Mouse (Mus musculus) retina, adult 2 months (tissue): Measurements from ENCODE around the gene Tmem38b.
A peak's percentile ranks its signal among the peaks of the same experiment; 100 is the strongest.

ENCODE experiments used
- DNase-seq: peaks from one replicate; pipeline ENCODE4 v3.0.0-alpha.2; 2012; ENCODE audit warnings: low read depth, low spot score

Gene Tmem38b

DNA sequence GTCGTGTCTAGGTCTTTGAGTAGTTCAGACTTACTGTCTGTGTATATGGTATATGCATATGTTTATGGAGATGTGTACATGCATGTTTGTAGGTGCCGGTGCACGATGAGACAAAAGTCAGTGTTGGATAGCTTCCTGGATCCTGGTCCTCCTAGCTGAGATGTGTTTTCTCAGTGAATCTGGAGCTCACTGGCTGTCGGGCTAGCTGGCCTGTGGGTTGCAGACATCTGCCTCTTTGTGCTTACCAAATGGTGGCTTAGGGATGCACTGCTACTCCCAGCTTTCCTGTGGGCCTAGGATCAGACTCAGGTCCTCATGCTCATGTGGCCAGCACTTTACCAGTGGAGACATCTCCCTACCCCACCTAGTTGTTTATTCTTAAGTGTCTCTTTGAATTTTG lies 4.2 kb downstream of the Tmem38b start:
- DNase-seq = no peak

DNA sequence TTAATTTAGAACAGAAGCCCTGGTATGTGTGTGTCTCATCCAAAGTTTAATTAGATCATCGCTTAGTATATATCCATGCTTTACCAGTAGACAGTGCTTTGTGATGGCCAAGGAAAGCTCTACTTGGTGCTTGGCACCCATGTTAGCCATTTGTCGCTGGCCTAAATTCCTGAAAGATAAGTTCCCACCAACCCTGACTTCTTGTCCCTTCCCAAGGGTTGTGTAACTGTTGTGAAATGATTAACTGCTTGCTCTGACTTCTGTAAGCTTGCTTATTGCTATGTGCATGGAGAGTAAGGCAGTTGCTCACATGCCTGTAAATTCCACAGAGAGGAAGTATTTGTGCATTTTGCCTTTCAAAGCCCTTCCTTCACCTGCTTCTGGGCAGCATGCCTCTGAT lies 4.7 kb downstream of the Tmem38b start:
- DNase-seq = no peak

DNA sequence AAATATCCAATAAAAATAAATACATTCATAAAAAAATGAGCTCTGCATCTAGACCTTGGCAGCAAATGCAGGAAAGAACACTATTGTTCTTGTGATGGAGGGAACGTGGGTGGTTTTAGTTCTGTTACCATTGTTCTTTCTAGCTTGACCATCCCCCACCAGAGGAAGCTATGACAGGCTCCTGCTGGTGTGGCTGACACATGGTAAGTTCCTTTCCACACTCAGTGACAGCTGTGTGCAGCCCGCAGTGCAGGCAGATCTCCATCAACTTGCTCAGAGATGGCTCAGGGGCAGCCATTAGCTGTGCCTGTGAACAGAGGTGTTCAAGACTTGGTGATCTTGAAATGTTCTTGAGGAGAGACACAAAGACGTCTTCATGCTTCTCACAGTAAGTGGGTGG lies 6.5 kb downstream of the Tmem38b start:
- DNase-seq = no peak

DNA sequence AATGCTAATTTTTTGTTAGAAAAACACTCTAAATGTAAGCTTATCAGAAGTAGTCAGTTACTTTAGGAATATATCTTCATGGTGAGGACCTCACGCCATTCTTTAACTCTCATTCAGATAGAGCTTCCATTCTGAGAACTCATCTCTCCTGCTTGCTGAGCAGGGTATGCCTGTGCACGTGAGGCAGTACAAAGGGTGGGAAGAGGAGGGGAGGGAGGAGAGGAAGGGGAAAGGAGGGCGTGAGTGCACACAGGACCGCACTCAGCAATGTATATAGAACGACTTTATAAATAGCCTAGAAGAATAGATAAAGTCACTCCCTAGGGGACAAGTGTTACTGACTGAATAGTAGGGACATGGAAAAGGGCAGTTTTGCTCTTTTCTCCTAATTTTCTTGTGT lies 11.1 kb downstream of the Tmem38b start:
- no peak for DNase-seq

DNA sequence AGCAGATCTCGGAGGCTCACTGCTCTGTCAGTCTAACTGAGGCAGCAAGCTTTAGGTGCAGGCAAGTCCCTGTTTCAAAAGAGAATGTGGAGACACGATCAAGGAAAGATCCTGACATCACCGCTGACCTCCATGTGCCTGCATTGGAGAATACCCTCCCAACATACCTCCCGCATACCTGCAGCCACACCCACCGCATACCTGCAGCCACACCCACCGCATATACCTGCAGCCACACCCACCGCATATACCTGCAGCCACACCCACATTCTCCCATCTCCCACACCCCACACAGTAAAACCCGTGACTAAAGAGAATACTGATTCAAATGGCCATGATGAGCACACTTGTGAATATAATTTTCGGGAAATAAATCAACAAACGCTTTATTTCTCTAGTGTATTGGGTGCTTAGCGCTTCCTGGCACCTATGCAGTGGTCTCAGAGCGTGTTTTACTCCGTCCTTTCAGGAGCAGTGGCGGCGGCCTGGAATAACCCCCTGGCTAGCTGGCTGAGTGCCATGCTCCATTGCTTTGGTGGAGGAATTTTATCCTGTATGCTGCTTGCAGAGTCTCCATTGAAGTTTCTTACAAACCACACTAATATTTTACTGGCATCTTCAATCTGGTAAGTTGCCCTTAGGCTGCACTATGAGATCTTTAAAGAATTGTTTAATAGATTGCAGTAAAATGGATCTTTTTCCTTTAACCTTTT lies 14.5 kb downstream of the Tmem38b start:
- DNase-seq = no peak

DNA sequence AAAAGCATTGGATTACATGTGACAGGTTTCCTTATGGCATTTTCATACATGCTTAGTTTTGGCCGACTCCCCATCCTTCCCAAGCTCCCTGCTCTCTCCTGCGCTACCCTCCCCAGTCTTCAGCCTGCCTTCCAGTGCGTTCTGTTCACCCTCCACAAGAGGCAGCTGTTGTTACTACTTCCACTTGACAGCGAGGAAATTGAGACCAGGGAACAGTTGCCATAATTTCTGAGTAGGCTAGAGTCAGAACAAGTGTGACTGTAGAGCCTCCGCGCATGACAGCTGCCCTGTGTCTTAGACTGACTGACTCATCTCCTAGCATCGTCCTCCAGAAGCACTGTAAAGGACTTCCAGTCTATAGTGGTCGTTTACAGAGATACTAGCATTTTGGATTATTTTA lies 17.7 kb downstream of the Tmem38b start:
- DNase-seq = no peak

DNA sequence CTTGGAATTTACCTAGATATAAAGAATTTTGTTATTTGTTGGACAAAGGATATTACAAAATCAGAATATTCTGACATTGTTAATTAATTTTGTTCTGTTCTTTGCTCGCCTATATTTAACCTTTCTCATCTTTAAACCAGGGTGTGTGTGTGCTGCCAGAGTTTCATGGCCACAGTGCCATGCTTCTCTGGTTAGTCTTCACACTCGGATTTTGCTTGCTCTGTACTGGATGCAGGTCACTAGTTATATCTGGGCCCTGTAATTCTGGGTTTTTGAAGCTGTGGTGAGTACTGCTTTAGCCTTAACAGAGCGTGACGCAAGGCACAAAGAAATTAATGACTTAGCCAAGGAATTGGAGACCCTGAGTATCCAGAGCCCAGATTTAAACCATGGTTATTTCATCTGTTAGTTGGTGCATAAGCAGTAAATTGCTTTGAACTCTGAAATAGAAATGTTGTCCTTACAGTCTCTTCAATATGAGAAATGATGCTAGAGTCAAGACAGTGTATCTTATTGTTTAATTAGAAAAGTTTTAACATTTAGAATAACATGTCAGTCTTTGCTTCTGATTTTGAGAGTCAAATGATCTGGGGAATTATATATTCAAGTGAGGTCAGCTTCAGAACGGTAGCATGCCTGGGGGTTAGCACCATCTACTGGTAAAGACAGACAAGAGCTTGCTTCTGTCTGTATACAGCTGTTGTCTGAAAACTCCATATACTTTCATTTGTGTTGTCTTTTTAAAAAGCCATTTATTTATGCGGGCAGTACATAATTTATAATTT lies 19.2 kb downstream of the Tmem38b start:
- peak; percentile 48 for DNase-seq

DNA sequence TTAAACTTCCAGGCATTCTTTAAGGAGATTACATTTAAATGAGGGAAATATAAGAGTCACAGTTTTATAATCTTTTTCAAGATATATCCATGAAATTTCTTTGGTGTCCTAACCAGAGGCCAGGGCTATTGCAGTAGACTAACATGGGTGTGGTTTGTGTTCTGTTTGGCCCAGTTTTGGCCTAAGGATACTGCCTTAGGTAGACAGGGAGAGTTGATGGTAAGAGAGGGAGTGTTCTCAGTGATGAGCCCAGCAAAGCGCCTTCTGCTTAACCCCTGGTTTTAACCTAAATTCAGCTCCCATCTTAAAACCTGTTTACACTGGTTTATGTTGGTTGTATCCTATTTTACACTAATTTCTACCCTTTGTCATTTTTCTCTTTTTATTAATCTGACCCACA lies 19.8 kb downstream of the Tmem38b start:
- DNase-seq = no peak

DNA sequence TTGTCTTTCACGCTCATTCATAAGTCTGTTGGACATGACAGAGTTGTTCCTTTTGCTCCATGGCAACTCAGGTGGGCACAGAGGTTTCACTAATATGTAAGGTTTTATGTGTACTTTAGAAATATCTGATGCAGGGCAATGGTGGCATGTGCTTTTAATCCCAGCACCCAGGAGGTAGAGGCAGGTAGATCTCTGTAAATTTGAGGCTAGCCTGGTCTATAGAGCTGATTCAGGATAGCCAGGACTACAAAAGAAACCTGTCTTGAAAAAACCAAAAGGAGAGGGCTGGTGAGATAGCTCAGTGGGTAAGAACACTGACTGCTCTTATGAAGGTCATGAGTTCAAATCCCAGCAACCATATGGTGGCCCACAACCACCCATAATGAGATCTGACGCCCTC lies 20.5 kb downstream of the Tmem38b start:
- no peak for DNase-seq

DNA sequence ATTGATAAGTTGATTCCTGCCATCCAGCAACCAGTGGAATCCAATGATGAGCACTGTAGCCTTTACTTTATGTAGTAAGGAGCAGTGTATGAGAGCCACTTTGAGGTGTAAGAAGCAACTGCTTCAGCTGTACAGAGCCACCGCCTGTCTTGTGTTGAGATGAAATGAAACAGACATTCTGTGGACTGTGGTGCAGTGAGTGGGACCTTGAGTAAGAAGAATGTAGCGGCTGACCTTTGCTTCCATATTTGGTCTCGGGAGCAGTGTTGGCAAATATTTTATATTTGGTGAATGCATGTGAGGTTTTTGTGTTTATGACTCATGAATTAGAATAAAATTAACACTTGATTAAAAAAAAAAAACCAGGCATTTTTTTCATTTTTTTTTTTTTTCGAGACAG lies 21.7 kb downstream of the Tmem38b start:
- no peak for DNase-seq

DNA sequence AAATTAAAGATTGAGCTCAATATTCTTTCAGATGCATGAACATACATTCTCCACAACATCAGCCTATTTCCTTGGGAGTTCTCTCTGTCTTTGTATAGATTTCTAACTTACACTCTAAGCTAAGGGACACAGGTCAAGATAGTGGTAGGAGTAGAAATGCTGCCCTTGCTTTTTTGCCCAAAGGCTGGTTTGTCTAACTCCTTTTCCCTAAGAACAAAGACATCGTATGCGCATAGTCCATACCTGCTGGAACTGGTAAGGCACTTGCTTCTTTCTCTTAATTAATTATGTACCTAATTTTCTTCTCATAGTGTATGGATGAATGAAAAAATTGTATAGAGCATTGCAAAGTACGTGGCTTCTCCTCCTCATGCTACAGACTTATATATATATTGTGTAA lies 22.5 kb downstream of the Tmem38b start:
- no peak for DNase-seq

DNA sequence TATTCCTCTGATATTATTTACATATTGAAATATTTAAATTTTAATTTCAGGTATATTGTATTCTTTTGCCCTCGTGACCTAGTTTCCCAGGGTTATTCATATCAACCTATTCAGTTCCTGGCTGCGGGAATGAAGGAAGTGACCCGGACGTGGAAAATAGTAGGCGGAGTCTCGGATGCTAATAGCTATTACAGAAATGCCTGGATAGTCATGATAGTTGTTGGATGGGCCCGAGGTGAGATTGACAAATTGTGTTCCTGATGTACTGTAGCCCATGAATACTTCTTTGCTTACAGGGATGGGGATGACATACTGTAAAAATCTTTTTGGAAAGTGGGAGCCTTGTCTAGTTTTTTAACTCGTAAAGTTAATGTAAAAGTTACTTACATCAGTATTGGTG lies 23.0 kb downstream of the Tmem38b start:
- DNase-seq = no peak

DNA sequence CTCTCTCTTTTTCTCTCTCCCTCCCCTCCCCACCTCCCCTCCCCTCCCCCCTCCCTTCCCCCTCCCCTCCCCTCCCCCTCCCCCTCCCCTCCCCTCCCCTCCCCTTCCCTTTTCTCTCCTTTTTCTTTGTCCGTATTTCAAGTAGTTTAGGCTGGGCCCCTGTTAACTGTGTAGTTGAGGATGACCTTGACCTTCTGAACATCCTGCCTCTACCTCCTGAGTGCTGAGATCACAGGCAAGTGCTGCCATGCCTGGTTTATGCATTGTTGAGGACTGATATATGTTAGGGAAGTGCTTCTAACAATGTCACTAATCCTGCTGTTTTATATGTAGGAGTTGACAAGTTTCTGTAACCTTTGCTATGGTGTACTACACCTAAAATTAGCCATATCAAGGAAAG lies 24.0 kb downstream of the Tmem38b start:
- DNase-seq = no peak

DNA sequence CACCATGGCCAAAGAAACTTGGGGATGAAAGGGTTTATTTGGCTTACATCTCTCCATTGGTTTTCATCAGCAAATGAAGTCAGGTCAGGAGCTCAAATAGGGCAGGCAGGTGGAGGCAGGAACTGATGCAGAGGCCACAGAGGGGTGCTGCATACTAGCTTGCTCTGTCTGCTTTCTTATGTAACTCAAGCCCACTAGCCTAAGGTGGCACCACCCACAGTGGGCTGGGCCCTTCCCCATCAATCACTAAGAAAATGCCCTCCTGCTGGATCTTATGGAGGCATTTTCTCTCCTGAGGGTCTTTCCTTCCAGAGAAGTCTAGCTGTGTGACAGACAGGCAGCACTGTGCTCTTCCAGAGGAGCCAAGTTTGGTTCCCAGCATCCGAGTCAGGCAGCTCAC lies 27.5 kb downstream of the Tmem38b start:
- no peak for DNase-seq

DNA sequence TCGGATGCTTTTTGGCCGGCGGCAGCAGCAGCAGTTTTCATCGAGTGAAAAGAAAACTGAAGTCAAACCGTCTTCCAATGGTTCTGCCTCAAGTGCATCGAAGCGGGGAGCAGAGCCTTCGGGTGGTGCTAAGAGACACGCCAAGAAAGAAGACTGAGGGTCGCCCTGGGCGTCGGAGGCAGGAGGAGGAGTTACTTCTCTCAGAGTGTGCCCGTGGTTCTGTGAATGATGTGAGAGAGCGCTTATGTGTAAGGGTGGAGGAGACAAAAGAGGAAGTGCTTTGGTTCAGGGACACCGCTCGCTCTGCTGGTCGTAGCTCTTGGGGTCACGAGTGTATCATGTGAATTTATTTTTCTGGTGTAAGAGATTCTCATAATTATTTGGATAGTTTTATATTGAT lies 34.1 kb downstream of the Tmem38b start:
- DNase-seq = no peak

DNA sequence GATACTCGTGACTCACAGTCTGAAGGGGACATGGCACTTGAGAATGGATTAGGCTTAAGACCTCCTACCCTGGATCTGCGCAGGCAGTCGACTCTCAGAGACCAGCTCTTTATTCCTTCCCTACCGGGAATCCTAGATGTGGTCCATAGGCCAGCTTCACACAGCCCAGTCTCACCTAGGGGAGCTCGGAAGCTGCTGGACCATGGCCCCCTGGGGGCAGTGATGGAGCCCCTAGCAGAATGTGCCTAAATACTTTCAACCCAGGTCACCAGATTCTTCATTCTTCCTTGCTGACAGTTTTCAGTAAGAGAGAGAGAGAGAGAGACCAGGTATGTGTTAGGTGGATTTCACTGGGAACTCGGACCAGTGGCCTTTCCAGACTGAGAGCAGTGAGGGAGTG lies 36.3 kb downstream of the Tmem38b start:
- no peak for DNase-seq

DNA sequence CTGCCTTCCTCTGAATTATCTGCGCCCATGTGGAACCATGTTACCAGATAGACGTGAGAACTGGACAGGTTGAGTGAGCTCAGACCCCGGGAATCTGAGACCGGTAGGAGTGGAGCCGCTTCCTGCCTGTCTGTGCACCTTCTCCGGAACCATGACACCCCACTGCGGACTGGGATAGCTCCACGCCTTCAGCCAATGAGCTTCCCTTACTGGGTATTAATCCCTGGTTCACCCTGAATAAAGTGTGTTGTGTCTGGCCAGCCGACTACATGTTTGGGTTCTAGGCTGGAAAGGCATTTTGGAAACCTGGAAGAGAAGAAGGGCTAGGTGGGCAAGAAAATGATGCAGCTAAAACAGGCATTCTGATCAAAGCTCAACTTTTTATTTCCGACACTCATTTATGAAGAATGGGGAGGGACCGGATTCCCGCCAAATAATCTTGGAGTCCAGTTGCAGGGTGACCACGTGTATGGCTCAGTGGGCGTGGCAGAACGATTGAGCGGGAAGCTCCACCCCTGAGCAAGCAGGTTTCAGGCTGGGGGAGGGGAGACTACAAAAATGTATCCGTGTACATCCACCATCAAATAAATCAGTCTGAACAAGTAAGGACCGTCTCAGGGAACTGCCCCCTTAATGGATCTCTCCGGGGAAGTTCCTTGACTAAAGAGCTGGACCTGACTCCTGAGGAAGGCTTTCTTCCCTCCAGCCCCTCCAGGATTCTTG lies 38.4 kb downstream of the Tmem38b start:
- DNase-seq = no peak

DNA sequence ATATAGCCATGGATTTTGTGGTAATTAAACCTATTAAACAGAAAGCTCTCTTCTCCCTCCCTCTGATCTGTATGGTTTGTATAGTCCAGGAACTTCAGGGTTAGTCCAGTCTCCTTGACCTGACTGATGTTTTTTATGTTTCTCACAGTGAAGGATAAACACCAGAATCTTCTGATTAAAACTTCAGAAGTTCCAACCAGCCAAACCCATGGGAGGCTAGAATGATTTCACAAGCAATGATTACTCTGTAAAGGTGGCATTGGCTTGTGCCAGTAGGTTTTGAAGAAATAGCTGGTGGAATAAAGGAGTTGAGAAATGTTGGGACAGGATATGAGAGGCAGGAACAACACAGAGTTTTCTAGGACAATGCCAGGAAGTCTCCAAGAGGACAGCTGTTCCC lies 40.6 kb downstream of the Tmem38b start:
- DNase-seq = no peak

DNA sequence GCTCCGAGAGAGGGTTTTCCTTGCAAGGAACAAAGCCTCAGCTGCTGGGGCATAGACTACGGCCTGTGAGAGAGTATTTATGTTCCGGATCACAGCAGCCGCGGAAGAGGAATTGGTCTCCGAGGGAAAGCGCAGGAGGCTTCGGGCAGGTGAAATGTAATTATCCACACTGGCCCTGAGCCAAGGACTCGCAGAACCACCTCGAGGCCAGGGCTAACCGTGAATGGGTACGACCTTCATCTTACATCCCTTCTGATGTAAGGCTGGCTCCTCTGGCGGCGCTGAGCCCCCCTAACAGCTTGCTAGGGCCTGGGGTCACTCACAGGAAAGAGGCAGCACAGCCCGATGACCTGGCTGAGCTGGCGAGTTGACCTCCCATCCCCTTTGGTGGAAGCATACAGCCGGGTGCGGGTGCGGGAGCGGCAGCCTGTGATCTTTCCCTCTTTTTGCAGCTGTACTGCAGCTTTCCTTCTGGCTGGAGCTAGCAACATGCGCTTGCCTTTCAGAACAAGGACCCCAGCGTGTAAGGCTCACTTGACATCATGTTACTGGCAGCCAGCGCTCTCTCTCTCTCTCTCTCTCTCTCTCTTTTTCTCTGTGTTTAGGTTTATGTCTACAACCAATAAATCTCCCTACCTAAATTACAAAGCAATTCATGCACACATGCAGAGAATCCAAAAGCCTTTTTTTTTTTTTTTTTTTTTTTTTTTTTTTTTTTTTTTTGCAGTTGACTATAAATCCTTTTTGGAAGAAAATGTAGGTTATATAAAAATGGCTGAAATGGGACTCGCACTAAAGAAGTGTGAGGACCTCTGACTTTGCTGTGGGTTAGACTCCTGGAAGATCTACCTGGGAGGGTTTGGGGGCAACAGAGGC lies 52.9 kb downstream of the Tmem38b start:
- DNase-seq = no peak

DNA sequence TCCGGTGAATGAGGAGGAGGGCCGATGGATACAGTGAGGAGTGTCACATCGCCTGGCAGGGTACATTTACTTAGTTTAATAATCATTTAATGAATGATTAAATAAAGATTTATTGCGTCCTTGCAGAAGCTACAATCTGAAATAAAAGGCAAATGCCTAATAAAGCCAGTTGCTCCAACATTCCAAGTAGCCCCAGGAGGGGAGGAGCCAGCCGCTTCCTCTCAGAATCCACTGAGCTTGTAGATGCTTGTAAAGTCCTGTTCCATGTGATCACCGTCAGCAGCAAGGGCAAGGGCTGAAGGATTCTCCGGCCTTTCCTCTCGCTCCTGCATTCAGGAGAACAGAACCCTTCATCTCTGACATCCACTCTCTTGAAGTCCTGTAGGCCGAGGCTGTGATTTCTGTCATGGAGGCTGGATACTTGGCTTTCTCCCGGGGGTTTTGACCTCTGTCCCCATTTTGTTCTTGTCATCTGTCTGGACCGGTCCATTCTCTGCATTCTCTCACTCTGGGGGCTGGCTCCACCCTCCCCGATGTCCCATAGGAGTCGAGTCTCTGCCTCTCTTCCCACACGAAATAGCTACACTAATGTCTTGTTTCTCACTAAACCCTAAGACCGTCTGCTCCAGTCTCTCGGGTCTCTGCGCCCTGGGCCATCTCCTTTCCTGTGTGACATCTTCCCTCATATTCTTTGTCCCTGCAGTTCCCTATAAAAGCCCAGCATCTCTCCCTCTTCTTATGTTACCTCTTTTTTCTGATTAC lies 57.3 kb downstream of the Tmem38b start:
- DNase-seq = no peak
